In the genomic region with DNA sequence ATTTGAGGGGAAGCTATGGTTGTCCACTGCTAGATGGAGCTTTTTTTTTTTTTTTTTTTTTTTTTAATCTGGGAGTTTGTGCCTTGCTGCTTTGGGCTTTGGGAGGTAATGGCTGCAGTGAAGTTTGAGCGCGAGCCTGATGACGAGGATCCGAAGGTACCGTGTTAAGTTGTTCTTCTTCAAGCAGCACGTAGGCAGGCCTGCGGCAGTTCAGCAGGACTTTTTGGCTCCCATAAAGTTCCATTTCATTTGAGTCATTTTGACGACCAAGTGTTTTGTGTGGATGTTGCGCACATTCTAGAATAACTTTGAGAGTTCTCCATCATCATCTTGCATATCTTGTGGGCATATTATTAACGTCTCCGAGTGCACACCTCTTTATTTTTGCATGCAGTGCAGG, we compare ENCODE assay signal across 17 mouse cellular contexts.
"Had no signal": no experiment of that assay in that cellular context is flagged by ENCODE, and none has a peak within 500 bp of the region (broad histone marks: within the 10 kb centered on the region; RNA-seq: fewer than 3 reads in every experiment).

No protein-coding gene starts in this region.

- DNase-seq: left cerebral cortex, postnatal 4 days; liver; liver, embryonic 13.5 days; liver, postnatal 0 days; lung, adult 18-20 months; lung, adult 2 months; lung, embryonic 14.5 days; lung, postnatal 10 days; lung, postnatal 14 days; lung, postnatal 36 days; lung, postnatal 4 days; midbrain, embryonic 14.5 days had no signal

- ATAC-seq: liver, embryonic 12.5 days; liver, postnatal 0 days; lung, postnatal 0 days; midbrain, embryonic 13.5 days; midbrain, embryonic 15.5 days; midbrain, embryonic 16.5 days had no signal
